Mouse (Mus musculus) spleen, adult 18-20 months (tissue): ENCODE data around the gene Spaca3.

Experiments used
- DNase-seq, 2 experiments: peaks; one replicate each; pipeline ENCODE4 v3.0.0; 2022; ENCODE audit warnings: mixed read lengths in 2 of 2

Spaca3 gene

DNA sequence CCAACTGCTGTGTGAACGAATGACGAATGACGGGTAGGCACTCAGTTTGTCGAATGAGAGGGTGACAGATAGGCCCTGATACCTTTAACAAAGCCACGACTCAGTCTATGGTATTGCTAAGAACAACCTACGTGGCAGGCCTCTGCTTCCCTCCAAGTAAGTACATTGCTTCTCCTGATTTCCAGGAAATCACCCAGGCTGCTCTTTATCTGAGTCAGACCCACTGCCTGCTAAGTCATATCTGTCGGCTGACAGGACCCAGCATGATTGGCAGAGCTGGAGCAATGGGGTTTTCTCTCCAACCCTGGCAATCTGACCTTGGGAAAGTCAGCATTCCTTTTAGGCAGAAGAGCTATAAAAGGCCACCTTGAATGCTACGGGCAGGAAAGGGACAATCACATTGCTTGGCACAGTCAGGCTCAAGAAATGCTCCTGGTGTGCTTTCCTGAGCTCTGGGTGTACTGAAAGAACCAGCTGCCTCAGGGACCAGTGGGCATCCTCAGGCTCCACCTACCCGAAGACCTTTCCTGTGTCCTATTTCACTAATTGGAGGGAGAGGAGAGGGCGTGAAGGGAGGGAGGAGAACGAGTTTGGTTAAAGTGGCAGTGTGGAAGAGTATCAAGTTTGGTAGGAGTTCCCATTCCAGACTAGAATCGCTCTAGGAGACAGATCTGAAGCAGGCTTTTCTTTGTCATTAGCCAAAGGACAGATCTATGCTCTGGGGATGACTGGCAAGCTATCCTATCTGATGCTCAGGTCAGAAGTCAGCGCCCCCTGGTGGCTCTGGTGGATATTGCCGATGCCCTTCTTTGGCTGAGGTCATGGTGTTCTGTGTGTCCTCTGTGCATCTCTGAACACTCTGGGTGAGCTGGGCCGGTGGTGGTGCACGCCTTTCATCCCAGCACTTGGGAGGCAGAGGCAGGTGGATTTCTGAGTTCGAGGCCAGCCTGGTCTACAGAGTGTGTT lies 14.6 kb downstream of the Spaca3 start:
- peak; percentile 16 to 62 for DNase-seq

DNA sequence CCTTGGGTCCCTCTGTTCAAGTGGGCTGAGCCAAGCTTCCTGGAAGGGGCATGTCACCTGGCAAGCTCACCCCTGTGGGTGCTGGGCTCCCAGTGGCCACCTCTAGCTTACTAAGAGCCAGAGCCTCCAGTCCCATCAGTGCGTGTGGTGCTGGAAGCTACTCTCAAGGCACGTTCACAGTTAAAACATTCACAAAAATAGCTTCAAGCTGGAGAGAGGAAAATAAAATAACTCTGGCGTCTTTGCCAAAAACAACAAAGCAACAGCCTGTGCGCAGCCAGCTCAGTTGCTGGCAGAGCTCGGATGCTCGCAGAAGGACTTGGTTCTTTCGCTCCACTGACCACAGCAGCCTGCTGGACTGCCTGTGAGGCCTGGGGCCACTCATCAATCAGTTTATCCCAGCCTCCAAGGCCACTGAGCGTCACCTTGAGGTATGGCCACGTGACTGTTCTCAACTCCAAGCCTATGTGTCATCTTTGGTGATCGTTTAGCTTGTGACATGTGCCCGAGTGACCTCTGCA lies 19.0 kb downstream of the Spaca3 start:
- DNase-seq, result no peak

DNA sequence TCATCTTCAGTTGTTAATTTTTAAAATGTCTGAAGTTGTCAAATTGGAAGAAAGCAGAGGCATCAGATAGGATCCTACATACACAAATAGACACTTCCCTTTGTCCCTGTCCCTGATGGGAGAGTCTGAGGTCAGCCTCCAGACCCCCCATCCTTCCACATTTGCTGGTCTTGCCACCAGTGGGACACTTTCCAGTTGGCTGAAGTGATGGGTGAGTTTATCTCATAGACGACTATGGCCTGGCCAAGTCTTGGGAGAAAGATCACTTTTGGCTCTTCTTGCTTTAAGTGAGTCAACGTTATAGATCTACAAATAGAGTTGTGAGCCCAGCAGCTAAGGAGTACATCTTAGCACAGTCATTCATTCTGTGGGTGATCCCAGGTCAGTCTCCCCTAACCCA lies 19.9 kb downstream of the Spaca3 start:
- DNase-seq, result no peak

DNA sequence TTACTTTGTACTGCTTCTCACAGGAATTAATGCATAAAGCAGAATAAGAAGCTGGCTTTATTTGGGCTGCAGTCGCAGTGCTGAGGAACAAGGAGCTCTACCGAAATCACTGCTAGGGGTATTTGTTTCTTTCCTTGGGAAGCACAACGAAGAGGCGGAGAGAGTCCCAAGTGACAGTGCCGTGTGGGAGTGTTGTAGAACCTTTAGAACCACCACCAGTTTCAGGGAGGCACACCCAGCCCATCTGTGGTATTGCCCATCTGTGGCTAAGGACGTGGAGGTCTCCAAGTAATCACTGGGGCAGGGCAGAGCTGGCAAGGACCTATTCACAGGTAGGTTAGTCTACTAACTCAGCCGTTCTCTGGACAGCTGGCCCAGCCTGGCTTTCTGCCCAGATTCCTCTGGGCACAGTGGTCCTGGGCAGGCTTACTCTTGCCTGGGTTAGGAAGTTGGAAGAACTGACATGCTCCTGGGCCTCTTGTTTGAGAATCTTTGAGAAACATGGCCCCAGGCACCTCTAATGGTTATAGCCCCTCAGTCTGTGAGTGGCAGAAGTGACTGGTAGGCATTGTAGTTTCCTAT lies 24.2 kb downstream of the Spaca3 start:
- no peak for DNase-seq

DNA sequence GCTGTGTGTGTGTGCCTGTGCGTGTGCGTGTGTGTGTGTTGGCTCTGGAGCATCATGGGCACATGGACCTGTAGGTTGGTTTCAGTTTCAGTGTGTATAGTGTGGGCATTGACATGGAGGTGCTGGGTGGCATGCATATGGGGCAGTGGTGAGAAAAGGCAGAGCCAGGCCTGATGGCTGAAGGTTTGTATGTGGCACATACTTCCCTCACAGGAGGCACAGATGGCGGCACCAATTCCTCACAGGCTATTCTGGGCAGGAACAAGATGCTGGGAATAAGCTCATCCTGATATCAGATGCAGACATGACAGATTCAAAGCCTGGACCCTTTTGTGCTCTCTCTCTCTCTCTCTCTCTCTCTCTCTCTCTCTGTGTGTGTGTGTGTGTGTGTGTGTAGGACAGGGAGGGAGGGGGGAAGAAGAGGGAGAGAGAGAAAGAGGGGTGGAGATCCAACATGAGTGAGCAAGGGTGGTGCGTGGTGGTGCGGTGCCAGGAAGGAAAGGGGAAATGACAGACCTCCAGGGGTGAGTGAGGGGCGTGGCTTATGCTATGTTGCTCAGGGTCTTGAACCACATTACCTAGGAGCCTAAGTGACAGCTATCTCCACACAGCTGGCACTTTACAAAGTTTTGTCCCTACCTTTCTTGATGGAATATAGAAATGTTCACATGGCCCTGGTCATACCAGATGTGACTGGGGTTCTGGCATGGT lies 26.5 kb downstream of the Spaca3 start:
- DNase-seq, result no peak

DNA sequence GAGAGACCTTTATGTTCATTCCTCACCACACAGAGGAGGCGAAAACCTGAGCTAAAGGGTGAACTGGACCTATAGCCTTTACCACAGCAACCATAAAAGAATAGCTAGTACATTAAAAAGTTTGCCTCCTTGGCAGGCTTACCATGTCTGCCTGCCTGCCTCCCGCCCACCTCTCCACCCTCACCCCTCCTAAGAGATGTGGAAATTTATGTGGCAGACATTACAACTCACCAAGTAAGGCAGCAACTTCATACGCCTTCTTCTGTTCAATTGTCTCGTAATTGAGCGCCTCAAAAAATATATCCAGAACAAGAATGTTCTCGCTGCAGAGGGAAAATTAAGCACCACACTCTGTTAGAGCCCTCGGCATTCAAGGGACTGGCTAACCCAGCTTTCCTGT lies 28.2 kb downstream of the Spaca3 start:
- DNase-seq, result no peak

DNA sequence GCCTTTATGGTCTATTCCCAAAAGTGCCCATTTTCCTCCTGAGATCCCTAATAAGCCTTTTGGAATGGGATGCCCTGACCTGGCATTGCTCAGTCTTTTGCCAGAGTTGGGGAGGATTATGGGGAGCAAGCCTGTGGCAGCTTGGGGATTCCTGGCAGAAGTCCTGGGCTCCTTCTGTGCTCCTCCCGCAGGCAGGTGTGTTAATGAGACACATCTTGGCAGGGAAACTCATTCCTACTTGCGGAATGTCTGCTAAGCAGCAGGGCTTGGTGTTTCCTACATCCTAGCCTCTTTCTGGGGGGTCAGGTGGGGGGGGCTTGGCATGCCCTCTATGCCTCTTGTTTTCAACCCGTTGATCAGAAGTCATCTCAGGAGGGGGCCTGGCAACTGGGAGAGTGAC lies 28.9 kb downstream of the Spaca3 start:
- DNase-seq, result no peak

DNA sequence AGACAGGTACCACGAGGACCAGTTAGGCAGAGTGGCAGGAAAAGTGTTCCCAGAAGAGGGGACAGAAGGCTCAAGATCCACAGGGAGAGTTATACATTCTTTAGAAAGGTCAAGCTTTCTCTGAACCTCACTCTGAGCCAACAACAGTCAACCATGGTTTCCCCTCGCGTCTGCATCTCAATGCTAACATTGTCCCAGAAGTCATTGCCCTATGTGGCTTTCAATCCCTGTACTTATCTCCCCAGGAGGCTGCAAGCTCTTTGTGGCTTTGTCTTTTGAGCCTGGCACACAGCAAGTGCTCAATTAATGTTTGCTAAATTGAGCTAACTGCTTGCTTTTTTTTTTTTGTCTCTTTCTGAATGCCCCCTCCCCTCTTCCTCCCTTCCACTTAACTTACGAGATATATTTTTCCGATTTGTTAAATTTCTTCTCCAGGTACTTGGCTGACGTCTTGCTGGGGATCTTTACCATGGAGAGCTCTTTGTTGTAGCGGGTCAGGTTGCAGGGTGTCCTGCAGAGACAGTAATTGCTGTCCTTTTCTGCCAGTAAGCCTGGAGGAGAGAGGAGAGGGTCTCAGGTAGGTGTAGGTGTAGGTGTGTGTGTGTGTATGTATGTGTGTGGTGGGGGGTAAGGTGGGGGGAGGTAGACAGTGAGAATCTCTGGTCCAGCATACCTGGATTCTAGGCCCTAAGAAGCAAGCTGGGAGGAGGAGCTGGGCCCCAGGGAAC lies 31.3 kb downstream of the Spaca3 start:
- DNase-seq, result no peak

DNA sequence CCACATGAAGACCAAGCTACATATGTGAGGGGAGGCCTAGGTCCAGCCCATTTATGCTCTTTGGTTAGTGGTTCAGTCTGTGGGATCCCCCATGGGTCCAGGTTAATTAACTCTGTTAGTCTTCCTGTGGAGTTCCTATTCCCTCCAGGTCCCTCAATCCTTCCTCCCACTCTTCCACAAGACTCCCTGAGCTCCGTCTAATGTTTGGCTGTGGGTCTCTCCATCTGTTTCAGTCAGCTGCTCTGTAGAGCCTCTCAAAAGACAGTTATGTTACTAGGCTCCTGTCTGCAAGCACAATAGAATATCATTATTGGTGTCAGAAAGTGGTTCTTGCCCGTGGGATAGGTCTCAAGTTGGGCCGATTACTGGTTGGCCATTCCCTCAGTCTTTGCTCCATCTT lies 37.7 kb downstream of the Spaca3 start:
- DNase-seq, result no peak

DNA sequence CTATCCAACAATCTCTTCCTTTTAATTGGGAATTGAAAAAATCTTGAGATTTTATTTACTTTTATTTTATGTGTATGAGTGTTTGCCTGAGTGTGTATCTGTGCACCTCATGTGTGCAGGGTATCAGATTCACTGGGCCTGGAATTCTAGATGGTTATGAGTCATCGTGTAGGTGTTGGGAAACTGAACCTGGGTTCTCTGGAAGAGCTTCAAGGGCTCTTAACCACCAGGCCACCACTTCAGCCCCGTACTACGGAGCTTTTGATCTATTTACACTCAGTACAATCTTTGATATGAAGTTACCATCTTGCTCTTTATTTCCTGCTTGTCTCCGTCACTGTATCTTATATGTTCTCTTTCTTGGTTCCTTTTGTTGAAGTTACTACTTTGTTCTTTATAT lies 42.4 kb downstream of the Spaca3 start:
- DNase-seq, result no peak

DNA sequence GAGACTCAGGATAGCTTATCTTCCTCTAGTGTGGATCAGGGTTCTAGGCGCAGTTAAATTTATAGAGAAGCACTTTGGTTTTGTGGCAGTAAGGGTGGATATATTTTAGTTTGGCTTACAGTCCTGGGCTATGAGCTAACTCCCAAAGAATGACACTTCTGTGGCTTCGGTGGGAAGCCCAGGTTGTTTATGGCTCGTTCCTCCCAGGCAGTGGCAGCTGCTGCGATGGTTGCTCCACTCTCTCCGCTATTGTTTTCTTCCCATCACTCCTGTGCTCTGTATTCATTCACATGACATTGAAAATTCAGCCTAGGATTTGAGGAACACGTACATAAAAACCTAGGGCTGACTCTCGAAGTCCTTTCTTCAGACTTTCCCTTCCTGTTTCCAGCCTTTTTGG lies 44.5 kb downstream of the Spaca3 start:
- DNase-seq, result no peak

DNA sequence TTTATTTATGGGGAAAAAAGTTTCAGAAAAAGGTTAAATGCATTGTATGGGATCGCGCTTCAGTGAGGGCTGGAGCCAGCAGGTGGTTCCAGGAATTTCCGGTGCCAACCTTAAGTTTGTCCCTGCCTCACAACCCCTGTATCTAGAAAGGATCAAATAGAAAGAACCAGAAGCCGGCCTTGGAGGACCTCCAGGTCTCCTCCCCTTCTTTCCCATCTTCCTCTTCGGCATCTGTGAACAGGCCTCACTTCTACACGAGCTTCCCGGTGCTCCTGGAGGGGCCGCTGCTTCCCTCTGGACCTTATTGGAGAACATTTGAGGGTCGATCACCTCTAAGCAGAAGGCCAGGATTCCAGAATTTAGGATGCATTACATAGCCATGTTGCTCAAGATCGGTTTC lies 45.3 kb downstream of the Spaca3 start:
- no peak for DNase-seq

DNA sequence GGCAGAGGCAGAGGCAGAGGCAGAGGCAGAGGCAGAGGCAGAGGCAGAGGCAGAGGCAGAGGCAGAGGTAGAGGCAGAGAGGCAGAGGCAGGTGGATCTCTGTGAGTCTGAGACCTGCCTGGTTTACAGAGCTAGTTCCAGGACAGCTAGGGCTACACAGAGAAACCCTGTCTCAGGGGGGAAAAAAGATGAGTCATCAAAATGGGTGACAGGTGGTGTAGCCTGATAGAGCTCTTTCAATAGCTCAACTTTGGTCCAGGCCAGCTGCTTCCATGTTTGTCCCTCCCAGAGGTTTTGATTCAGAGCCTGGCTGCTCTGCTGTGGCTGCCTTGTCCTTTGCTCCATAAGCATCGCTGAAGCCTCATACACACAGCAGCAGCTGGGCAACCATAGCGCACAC lies 46.4 kb downstream of the Spaca3 start:
- DNase-seq, result no peak

DNA sequence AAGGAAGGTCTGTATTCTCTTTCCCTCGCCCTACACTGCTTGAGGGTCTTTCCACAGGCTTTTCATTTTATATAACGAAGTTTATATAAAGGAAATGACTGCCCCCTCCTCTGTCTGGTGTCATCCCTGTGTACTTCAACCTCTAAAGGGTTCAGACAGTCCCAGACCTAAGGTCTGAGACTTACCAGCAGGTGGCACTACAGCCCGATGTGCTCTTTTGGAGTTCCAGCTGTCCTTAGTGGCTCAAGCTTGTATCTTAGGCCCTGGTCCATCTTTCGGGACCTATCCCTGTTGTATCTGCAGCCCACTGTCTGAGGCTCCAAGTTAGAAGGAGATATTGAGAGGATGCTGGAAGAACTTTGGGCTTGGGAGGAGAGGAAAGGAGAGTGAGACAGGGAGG lies 48.3 kb downstream of the Spaca3 start:
- DNase-seq, result peak in 1 of 2 experiments; percentile 38

DNA sequence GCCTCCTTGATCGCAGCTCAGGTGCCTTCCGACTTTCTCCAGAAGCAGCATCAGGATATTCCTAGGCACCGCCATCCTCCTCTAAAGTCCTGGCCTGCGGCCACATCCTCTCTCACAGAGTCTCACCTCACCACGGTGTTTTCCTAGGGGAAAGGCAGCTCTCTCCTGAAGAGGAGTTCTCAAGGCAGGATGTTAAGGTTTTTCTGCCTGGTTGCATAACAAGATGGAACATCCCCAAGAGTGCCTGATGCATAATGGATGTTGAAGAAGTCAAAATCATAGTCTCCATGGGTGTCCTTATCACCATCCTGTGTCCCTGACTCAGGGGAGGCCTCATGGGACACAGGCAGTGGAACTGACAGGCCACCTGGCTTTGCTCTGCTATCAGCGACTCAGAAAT lies 49.7 kb downstream of the Spaca3 start:
- DNase-seq, result no peak

DNA sequence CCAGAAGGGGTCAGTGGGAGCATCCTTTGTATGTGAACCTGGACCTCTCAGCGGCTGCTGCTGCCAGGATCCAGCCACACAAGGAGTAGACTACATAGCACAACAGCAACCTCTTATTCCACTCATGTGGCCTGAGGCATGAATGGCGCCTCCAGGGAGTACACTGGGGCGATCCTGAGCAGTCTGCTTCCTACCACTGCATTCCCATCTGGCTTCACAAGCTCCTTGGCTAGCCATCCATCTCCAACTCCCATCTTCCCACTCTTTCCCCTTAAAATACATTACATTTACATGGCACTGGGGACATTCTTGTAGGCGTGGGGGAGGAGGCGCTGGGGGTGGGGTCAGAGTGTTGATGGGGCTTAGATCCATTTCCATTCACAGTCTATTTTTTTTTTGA lies 54.6 kb downstream of the Spaca3 start:
- DNase-seq, result no peak

DNA sequence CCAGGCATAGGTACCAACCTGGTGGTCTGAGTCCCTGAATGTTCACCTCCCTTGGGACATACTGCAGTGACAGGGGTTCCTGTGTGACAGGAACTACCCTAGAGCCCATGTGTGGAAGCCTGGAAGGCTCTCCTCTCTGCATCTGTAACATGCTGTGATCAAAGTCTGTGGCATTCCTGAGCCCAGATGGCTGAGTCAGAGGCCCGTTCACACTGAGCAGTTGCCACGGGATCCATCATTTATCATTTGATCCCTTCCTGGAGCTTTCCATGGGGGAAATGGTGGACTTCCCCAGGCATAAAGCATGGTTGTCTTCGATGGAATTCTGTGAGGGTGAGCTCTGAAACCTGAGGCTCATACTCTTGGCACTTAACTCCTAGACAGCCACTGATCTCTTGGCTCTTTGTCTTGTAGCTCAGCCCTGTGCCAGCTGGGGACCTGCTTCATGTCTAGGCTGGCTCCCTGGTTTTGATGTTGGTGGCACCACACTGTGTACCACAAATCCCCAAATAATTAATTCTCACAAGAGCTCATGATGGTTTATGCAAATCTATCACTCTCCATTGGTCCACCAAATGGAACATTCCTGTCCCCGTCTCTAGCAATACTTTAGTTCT lies 55.4 kb downstream of the Spaca3 start:
- no peak for DNase-seq
